Mouse (Mus musculus): Measurements from ENCODE around the gene A730009L09Rik.

Gene A730009L09Rik

GRCm38 (mm10) chr16:84559569-84560278, 44.8 kb downstream of the A730009L09Rik start:
- no peak for DNase-seq (ENCODE audit: low spot score in 2 of 2)

GRCm38 (mm10) chr16:84560279-84560602, 45.3 kb downstream of the A730009L09Rik start:
- no peak for DNase-seq (ENCODE audit: low spot score in 2 of 2)

All from urinary bladder, postnatal 4 days (tissue).